Mouse (Mus musculus): ENCODE results near the gene Dnajc5.

GRCm38 (mm10) chr2:181577981-181578581 is 57.8 kb downstream of the Dnajc5 start:
- TF ChIP-seq CTCF (IDR thresholded peaks at IDR 0.05; ENCODE audit: low read depth) (no peak), EP300 (IDR thresholded peaks at IDR 0.05; ENCODE audit: low read depth) (peak; percentile 74)

Data from liver, embryonic 14.5 days (tissue).